Mouse (Mus musculus): ENCODE measurements around the gene Aff1.

- TF ChIP-seq POLR2A (IDR thresholded peaks at IDR 0.05; ENCODE audit: extremely low read depth, insufficient read depth, low read length), result peak; percentile 78
- TF ChIP-seq CTCF (IDR thresholded peaks at IDR 0.05; ENCODE audit: low read depth, low read length), result no peak
Measured at GRCm38 (mm10) chr5:103691624-103692530, at the start of gene Aff1.

Measured in liver, adult 2 months (tissue).